Mouse (Mus musculus) liver, embryonic 16.5 days (tissue): ENCODE measurements around the gene Gm15737. TPM values are rescaled to one million over a fixed set of nuclear protein-coding genes. Genes with fewer than 3 reads are reported as not detected.

Experiments used
- ATAC-seq: fragments of 200-750 bp; cut with Nextera tagmentation; 2 replicates; pipeline ENCODE4 v1.8.0; 2017; ENCODE audit warnings: low read depth, mild to moderate bottlenecking, moderate number of reproducible peaks, moderate library complexity
- H3K27ac ChIP-seq: fragments of 300-500 bp; sonication (generic); 2 replicates; pipeline ENCODE4 v1.5.1; 2014; ENCODE audit warnings: mild to moderate bottlenecking, low read length
- H3K27me3 ChIP-seq: fragments of 300-500 bp; sonication (generic); 2 replicates; pipeline ENCODE4 v1.6.1; 2014; ENCODE audit warnings: low read depth, low read length, mixed read lengths; ENCODE audit not compliant: control insufficient read depth, insufficient read depth
- H3K36me3 ChIP-seq: fragments of 300-500 bp; sonication (generic); 2 replicates; pipeline ENCODE4 v1.6.1; 2014; ENCODE audit warnings: mild to moderate bottlenecking; ENCODE audit not compliant: control insufficient read depth, insufficient read depth
- H3K4me1 ChIP-seq: fragments of 300-500 bp; sonication (generic); 2 replicates; pipeline ENCODE4 v1.6.1; 2014; ENCODE audit warnings: low read depth, low read length, mixed read lengths; ENCODE audit not compliant: control insufficient read depth
- H3K4me2 ChIP-seq: fragments of 300-500 bp; sonication (generic); 2 replicates; pipeline ENCODE4 v1.6.1; 2014; ENCODE audit warnings: low read depth, low read length, mixed read lengths
- H3K4me3 ChIP-seq: fragments of 300-500 bp; sonication (generic); 2 replicates; pipeline ENCODE4 v1.5.1; 2014; ENCODE audit warnings: low read depth, mild to moderate bottlenecking, low read length
- H3K9ac ChIP-seq: fragments of 300-500 bp; sonication (generic); 2 replicates; pipeline ENCODE4 v1.6.1; 2014; ENCODE audit warnings: low read depth, low read length
- H3K9me3 ChIP-seq: fragments of 300-500 bp; sonication (generic); replicated peaks from 2 replicates; pipeline ENCODE4 v1.6.1; 2016; ENCODE audit warnings: low read length; ENCODE audit not compliant: control insufficient read depth
- WGBS: fragments of 180-500 bp; shearing (Covaris S2); extraction: QIAGEN DNeasy Blood & Tissue Kit; methylation state at CpG from one replicate; pipeline ENCODE4 v1.1.7; 2014; ENCODE audit not compliant: insufficient replicate concordance; 5-methylcytosine and 5-hydroxymethylcytosine counted together
- polyA plus RNA-seq: library from polyadenylated mRNA; unstranded; fragments of >200 nt; fragmentation: Nextera tagmentation; extraction: Ambion mirVana; gene quantifications from 2 replicates; pipeline ENCODE4 v1.2.1, GENCODE M21; 2015

Gene Gm15737
- polyA plus RNA-seq: not detected in 2 replicates

DNA sequence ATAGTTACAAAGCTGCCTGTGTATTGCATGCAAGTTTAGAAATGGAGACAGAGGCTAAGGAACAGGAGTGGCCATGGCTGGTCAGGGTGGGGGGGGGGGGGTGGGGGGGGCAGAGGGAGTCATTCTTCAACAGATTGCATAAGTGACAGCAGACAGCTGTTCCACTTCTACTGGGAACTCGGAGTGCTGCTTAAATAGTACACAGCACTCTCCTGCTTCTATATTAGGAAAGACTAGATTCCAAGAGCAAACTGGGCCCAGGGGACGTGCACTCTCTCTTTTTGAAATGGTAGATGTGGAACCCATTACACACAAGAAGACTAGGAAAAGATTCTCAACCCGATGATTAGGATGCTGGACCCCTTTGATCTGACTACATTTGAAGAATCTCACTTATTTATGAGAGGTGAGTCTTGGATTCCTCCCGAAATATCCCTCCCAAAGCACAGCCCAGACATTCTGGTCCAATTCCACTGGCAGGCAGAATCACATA, at the start of gene Gm15737:
Gene Gm15737, plus strand, starts transcription at position 269 of the 493 bp plus-strand sequence.
- Histone ChIP-seq H3K27me3 (no peaks in the 10 kb centered on the region), H3K4me3 (no peak within 1 kb of the TSS), H3K4me2 (no peak within 1 kb of the TSS), H3K9ac (no peak within 1 kb of the TSS), H3K36me3 (no peaks in the 10 kb centered on the region), H3K27ac (no peak within 1 kb of the TSS), H3K9me3 (no peaks in the 10 kb centered on the region), H3K4me1 (no peaks in the 10 kb centered on the region)
- 45% methylated on average over 4 of the region's 4 CpGs for WGBS
- ATAC-seq: no peak

DNA sequence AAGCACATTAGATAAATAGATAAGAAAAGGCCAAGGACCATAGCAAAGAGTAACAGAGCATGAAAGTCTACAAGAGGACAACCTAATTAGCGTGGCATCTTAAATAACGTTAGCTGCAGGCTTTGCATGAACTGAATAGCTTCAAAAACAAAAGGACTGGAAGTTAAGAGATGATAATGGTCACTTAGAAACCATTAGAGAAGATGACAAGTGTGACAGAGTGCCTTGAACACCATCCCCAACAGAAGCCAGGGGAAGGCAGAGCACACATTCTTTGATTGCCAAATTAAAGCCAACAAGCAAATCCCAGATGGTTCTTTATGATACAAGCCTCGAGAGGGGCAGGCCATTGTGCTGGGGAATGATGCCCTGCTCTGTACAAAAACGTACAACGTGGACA, 47.6 kb upstream of the Gm15737 start:
- H3K4me3 ChIP-seq: no peak overlapping the region
- H3K36me3 ChIP-seq: no peaks in the 10 kb centered on the region
- H3K9ac ChIP-seq: no peak overlapping the region
- no peak overlapping the region for H3K4me2 ChIP-seq
- no peaks in the 10 kb centered on the region for H3K9me3 ChIP-seq
- H3K27me3 ChIP-seq: no peaks in the 10 kb centered on the region
- no peak overlapping the region for H3K27ac ChIP-seq
- ATAC-seq: no peak
- no peaks in the 10 kb centered on the region for H3K4me1 ChIP-seq
- 57% methylated on average over 5 of the region's 5 CpGs for WGBS

DNA sequence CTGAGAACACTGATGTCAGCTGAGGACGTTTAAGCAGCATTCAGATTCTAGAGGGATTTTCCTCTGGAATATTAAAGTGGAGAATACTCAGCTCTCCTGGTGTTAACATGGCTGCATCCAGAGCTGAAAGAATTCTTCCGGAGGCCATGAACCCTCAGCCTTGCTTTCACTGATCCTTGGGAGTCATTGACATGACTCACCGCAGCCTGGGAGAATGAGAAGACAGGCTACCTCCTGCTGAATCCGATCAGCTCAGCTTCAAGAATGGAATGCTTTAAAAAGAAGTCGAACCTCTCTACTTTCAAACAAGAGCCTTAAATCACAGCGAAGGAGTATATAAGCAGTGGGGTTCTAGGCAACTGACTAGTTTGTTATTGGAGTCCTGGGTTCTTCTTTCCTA, 47.2 kb upstream of the Gm15737 start:
- no peaks in the 10 kb centered on the region for H3K9me3 ChIP-seq
- H3K4me3 ChIP-seq: no peak overlapping the region
- H3K27me3 ChIP-seq: no peaks in the 10 kb centered on the region
- H3K36me3 ChIP-seq: no peaks in the 10 kb centered on the region
- H3K9ac ChIP-seq: no peak overlapping the region
- no peaks in the 10 kb centered on the region for H3K4me1 ChIP-seq
- WGBS: 56% methylated on average over 6 of the region's 6 CpGs
- H3K27ac ChIP-seq: no peak overlapping the region
- ATAC-seq: no peak
- H3K4me2 ChIP-seq: no peak overlapping the region

DNA sequence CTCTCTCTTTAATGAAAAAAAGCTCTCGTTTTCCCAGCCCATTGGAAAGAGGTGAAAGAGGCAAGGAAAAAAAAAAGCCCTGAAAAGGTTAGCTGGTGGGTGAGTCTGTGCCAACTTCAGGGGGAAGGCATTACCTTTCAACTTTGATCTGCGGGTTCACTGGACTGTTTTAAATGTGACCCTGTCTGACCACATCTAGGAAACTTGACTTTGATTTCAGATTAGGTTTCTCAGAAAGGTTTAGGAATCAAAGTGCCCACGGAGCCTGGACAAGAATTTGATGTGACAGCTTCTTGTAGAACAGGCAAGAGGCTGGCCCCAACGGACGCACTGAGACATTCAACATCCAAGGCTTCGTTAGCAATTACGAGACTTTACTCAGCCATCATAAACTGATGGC, 45.2 kb upstream of the Gm15737 start:
- no peak for ATAC-seq
- no peaks in the 10 kb centered on the region for H3K36me3 ChIP-seq

DNA sequence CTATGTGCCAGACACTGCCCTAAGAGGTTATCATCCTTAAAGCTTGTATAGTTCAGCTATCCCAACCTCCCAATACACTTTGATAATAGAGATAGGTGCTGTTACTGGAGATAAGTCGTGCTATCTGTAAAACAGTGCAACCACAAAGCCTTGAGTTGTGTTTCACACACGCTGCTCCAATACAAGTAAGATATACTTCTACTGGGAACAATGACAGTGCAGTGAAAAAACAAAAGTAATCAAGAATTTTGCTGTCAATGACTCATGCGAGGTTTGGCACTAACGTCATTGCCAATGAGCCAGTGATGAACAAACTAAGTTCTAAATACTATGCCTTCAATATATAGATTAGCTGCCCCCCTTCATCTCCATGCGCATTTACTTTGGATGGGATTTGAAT, 42.6 kb upstream of the Gm15737 start:
- no peaks in the 10 kb centered on the region for H3K27me3 ChIP-seq

More for the DNA sequence above, 45.2 kb upstream of the Gm15737 start:
- 70% methylated on average over 7 of the region's 7 CpGs for WGBS
- H3K9ac ChIP-seq: no peak overlapping the region
- no peak overlapping the region for H3K4me3 ChIP-seq
- H3K27ac ChIP-seq: no peak overlapping the region
- H3K9me3 ChIP-seq: no peaks in the 10 kb centered on the region
- no peaks in the 10 kb centered on the region for H3K27me3 ChIP-seq
- no peaks in the 10 kb centered on the region for H3K4me1 ChIP-seq
- no peak overlapping the region for H3K4me2 ChIP-seq

DNA sequence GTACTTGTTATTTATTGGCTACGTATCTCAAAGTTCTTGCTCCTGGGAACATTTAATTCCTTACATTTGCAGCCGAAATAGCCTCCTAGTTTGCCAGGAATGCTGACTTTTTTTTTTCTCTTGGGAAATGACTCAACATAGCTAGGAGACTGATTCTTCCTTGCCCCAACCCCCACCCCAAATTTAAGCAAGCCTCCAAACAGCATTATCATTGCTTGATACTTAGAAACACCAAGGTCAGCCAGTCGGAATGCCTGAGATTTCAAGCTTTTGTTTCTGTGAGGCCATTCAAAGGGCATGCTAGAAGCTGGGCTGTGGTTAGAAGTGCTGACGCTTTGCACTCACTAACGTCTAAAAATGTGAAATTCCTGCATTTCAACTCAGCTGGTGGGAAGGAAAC, 41.8 kb upstream of the Gm15737 start:
- WGBS: 40% methylated on average over 5 of the region's 5 CpGs
- no peaks in the 10 kb centered on the region for H3K36me3 ChIP-seq
- H3K9me3 ChIP-seq: no peaks in the 10 kb centered on the region
- no peaks in the 10 kb centered on the region for H3K4me1 ChIP-seq
- H3K4me3 ChIP-seq: no peak overlapping the region
- no peak overlapping the region for H3K4me2 ChIP-seq
- no peak for ATAC-seq
- H3K27me3 ChIP-seq: no peaks in the 10 kb centered on the region
- no peak overlapping the region for H3K9ac ChIP-seq
- H3K27ac ChIP-seq: no peak overlapping the region

More for the DNA sequence above, 42.6 kb upstream of the Gm15737 start:
- no peaks in the 10 kb centered on the region for H3K36me3 ChIP-seq
- H3K9ac ChIP-seq: no peak overlapping the region
- no peaks in the 10 kb centered on the region for H3K4me1 ChIP-seq
- no peak overlapping the region for H3K4me3 ChIP-seq
- no peak for ATAC-seq
- no peak overlapping the region for H3K27ac ChIP-seq
- H3K4me2 ChIP-seq: no peak overlapping the region
- WGBS: 34% methylated on average over 5 of the region's 5 CpGs
- no peaks in the 10 kb centered on the region for H3K9me3 ChIP-seq

DNA sequence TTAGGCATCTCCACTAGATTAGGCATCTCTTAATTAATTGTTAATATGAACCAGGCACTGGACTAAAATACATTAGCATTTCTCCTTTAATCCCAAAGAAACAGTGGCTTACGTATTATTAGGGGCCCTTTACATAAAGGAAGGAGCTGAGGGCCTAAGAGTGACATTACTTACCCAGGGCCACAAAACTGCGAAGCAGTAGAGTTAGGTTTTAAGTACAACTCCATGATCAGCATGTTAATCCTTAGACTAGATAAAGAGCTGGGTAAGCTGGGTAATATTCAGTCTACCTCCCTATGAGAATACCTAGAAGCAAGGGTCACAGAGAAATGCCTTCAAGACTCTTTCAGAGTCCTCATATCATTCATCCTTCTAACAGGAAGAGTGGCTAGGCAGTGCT, 40.0 kb upstream of the Gm15737 start:
- Histone ChIP-seq H3K9ac (no peak overlapping the region), H3K9me3 (no peaks in the 10 kb centered on the region), H3K4me3 (no peak overlapping the region), H3K36me3 (no peaks in the 10 kb centered on the region), H3K4me1 (no peaks in the 10 kb centered on the region), H3K4me2 (no peak overlapping the region), H3K27me3 (no peaks in the 10 kb centered on the region), H3K27ac (no peak overlapping the region)
- ATAC-seq: no peak
- WGBS: 56% methylated on average over 2 of the region's 2 CpGs

DNA sequence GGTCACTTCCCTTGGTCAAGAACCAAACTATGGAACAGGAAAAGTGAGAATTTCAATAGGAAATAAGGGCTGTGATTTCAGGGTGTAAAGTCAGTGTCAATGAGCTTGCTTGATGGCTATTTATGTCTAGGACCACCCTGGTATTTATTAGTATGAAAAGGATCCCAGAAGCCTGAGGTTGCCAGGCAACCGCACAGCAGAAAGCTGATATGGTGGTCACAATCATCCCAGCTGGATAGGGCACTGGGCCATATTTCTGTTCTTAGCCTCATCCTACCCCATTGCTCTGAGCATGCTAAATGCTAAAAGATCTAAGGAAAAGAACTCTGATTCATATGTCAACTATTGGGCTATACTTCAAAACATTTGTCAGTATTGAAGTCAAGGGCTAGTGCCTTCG, 38.1 kb upstream of the Gm15737 start:
- no peaks in the 10 kb centered on the region for H3K4me1 ChIP-seq
- H3K36me3 ChIP-seq: no peaks in the 10 kb centered on the region
- no peak overlapping the region for H3K27ac ChIP-seq
- H3K4me3 ChIP-seq: no peak overlapping the region
- no peak for ATAC-seq
- 62% methylated on average over 2 of the region's 2 CpGs for WGBS
- no peaks in the 10 kb centered on the region for H3K27me3 ChIP-seq
- no peak overlapping the region for H3K9ac ChIP-seq
- no peaks in the 10 kb centered on the region for H3K9me3 ChIP-seq
- H3K4me2 ChIP-seq: no peak overlapping the region

DNA sequence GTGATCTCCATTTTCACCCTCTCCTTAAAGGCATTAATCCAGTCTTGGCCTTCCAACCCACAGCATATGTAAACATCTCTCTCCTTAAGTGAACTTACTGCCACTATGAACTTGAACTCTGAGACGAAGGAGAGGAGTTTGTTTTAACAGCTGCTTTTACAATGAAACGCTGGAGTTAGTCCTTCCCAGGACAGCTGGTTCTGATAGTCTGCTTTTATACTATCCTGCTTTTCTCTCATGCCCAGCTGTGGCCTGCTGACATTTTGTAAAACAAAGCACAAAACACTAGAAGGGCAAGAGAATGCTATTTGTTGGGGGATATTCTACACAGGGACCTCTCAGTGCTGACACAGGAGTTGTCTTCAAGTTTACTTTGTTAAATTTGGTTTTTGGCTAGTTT, 27.2 kb upstream of the Gm15737 start:
- H3K9me3 ChIP-seq: no peaks in the 10 kb centered on the region
- H3K4me1 ChIP-seq: no peaks in the 10 kb centered on the region
- H3K27me3 ChIP-seq: no peaks in the 10 kb centered on the region
- no peak overlapping the region for H3K27ac ChIP-seq
- no peak overlapping the region for H3K4me2 ChIP-seq
- H3K36me3 ChIP-seq: no peaks in the 10 kb centered on the region
- no peak for ATAC-seq
- WGBS: 34% methylated on average over 2 of the region's 2 CpGs
- H3K9ac ChIP-seq: no peak overlapping the region
- no peak overlapping the region for H3K4me3 ChIP-seq
